Mouse (Mus musculus): ENCODE data around the gene Mfn2. TPM values are rescaled to one million over a fixed set of nuclear protein-coding genes. Genes with fewer than 3 reads are reported as not detected.

Gene Mfn2
- total RNA-seq (2021): 100 to 1,000 TPM; 188 to 200 TPM
- long read RNA-seq, experiment 1, full-length matches to known transcripts: 152 of 221 reads
- long read RNA-seq, experiment 1, partial matches to known transcripts: 30 of 221 reads
- long read RNA-seq, experiment 1, other reads (novel, unspliced or antisense): 39 of 221 reads
- long read RNA-seq, experiment 2, full-length matches to known transcripts: 163 of 250 reads
- long read RNA-seq, experiment 2, partial matches to known transcripts: 55 of 250 reads
- long read RNA-seq, experiment 2, other reads (novel, unspliced or antisense): 32 of 250 reads

DNA sequence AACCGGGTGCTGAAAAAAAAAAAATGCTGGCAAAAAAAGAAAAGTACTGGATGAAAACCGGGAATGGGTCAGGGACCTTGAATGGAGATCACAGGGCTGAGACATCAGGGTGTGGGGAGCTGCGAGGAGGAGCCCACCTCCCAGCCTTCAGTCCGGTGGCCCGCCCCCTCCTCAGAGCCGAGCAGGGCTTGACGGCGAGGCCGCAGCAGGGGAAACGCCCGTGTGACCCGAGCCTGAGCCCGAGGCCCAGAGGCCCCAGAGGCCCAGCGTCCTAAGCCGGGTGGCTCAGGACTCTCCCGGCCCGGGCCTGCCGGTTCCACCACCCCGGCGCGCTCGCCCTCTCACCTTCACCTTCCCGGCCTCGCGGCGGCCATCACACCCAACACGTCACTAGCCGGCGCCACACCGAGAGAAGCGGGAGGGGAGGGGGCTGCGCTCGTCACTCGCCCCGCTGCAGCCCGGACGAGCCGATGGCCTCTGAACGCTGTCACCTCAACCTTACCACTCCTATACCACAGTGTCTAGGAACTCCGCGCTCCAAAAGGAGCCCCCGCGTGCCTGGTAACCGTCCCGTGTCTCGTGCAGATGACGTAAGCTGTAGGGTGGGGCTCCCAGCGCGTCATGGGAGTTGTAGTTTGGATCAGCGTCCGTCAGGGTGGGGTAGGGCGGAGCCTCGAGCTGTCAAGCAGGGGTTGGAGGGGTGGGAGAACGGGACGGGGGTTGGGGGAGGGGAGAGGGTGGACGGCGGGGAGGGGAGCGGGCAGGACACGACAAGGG, at the start of gene Mfn2:
Mfn2 (minus strand) TSS at position 392 of the 777 bp plus-strand sequence.
- peak; percentile 94 to 95 for DNase-seq (ENCODE audit: low spot score in 2 of 2)

GRCm38 (mm10) chr4:147953590-147953989, 49.1 kb upstream of the Mfn2 start:
- DNase-seq (ENCODE audit: low spot score in 2 of 2): peak in 1 of 2 experiments; percentile 70

DNA sequence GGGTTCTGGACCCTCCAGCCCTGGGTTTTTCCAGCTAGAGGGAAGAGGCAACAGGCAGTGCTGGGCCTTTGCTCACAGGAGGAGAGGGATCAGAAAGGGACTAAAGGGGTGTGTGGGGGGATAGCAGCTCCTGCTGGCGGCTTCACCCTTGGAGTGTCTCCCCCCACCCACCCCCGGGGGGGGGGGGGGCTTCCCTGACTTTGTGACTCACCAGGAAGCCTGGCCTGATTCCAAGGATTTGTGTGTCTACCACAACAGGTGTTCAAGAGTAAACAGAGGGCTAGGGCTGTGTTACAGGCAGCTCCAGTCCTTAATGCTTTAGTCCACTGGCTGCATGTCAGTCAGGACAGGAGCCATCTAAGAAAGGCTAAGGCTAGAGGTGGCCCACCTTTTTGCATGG, 43.0 kb upstream of the Mfn2 start:
- no peak for DNase-seq (ENCODE audit: low spot score in 2 of 2)

- DNase-seq (ENCODE audit: low spot score in 2 of 2): no peak
Observed at GRCm38 (mm10) chr4:147943005-147943404, 38.5 kb upstream of the Mfn2 start.

DNA sequence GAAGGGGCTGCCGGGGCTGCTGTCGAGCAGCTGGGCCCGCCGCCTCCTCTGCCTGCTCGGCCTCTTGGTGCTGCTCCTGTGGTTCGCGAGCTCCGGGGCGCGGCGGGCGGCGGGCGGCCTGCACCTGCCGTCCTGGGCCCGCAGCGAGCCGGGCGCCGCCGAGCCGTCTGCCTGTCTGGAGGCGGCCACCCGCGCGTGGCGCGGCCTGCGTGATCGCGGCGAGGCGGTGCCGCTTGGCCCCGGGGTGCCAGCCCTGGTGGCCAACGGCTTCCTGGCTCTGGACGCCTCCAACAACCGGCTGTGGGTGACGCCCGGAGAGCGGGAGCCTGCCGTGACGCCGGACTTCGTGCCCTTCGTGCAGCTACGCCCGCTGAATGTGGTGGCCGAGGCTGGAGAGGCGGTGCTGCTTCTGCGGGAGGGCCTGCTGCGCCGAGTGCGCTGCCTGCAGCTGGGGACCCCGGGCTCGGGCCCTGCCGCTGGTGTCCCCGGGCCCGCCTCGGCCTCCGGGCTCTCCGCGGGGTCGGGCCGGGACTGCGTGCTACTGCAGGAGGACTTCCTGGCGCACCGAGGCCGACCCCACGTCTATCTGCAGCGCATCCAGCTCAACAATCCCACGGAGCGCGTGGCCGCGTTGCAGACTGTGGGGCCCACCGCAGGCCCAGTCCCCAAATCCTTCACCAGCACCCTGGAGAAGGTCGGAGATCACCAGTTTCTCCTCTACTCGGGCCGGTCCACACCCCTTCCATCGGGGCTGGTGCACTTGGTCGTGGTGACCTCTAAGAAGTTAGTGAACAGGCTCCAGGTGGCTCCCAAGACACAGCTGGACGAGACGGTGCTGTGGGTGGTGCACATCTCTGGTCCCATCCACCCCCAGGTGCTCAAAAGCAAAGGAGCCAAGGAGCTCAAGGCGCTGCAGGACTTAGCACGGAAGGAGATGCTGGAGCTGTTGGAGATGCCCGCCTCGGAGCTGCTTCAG, 36.8 kb upstream of the Mfn2 start:
- no peak for DNase-seq (ENCODE audit: low spot score in 2 of 2)

DNA sequence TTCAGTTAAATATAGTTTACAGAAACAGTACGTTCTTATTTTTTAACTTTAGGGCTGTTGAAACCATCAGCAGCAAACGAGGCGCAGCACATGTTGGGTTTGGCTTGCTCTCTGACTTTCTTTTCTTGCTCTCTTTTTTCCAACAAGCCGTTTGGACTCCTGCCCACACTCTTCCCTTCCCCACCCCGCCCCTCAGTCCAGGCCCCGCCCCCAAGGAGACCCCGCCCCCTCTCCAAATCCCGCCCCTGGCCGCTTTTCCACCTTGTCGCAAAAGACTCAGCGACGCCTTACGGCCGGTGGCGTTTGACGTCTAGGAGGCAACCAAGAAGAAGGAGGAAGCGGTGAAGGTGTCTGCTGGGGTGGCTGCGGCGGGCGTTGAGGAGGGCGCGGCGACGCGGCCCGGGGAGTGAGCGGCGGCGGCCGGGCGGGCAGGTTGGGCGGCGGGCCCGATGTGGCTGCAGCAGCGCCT, 36.1 kb upstream of the Mfn2 start, which contains the start of gene 2510039O18Rik:
2510039O18Rik (plus strand) TSS at position 320 of the 469 bp plus-strand sequence.
- DNase-seq (ENCODE audit: low spot score in 2 of 2): peak; percentile 77 to 89

DNA sequence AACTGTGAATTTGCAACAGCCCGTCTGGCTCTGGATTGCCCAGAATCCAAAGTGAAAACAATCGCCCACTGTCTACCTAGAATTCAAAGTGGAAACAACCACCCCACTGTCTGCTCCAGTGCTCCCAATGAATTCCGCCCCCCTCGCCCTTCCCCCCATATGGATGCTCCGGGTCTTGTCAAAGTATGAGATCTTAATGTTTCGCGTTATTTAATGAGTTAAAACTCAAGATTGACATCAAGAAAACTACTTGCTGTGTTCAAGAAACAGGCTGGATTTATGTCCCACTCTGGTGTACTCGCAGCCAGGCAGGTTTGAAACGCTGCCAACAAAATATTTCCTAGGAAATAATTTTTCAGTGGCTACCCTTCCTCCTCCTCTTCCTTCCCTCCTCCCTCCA, 35.6 kb upstream of the Mfn2 start:
- DNase-seq (ENCODE audit: low spot score in 2 of 2): peak in 1 of 2 experiments; percentile 43

DNA sequence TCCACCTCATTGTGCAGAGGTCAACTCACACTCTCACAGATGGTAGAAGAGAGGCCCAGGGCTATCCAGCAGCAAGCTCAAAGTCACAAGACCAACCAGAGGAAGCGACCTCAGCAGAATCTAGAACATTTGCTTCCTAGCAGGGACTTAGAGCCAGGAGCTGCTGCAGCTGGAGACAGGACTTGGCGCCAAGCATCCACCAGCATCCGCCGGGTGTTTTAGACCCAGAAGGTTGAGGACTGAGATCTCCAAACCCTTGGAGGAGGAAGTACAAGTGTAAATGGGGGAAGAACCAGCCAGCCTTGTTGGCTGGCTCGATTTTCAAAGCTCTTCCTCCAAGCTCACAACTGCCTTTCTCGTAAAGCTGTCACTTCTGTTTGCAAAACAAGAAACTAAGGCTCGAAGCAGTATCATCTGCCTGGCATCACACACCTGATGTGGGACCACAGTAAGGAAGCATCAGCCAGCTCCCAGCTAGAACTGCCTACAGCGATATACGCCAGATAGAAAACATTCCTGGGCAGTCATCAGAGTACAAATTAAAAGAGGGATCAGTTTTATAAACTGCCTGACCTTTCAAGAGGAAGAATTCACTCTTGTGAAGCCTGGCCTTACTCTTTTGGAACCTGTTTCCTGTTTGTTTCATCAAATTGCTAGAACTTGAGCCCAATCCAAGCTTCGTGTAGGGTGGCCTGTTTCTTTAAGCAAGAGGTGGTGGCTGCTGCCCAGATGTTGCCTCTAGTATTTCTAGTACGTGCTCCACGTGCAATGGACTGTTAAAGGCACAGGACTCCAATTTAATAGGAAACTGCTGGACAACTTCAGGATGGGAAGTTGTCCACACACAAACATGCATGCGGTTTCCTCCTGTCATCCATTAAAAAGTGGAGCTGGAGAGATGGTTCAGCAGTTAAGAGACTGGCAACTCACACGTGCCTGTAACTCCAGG, 33.9 kb upstream of the Mfn2 start:
- DNase-seq (ENCODE audit: low spot score in 2 of 2): no peak

DNA sequence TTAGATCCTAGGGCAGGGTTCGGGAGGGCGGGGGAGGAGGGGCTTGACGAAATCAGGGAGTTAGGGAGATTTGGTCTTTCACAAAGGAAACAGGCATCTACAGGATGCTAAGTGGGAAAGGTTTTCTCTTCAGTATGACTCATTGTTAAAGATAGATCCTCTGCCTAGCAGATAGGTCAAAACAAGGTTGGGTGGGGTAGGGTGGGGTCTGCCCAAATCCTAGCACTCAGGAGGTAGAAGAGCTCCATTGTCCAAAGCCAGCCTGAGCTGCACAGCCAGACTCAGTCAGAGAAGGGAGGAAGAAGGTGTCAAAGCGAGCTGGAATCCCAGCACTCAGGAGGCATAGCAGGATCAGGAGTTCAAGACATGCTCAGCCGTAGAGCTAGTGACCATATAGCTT, 33.0 kb upstream of the Mfn2 start:
- no peak for DNase-seq (ENCODE audit: low spot score in 2 of 2)

- no peak for DNase-seq (ENCODE audit: low spot score in 2 of 2)
Observed at GRCm38 (mm10) chr4:147937021-147937420, 32.5 kb upstream of the Mfn2 start.

- peak; percentile 66 to 77 for DNase-seq (ENCODE audit: low spot score in 2 of 2)
Observed at GRCm38 (mm10) chr4:147936331-147936954, 31.9 kb upstream of the Mfn2 start, which contains the start of gene Plod1. Gene Plod1, minus strand, starts transcription at chr4:147936767.

DNA sequence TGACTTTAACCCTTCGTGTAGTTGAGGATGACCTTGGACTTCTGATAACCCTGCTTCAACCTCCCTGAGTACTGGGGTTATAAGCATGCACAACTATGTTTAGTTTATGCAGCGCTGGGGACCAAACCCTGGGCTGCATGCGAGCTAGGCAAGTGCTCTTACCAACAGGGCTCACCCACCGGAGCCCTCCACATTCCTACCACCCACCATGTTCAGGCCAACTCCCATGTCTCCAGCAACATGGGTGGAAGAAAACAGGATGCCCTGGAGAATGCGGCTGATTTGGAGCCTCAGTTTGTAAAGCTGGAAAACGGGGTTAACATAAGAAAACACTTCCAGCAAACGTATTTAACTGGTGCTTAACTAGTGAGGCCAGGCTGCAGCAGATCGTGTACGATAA, 31.4 kb upstream of the Mfn2 start:
- no peak for DNase-seq (ENCODE audit: low spot score in 2 of 2)

DNA sequence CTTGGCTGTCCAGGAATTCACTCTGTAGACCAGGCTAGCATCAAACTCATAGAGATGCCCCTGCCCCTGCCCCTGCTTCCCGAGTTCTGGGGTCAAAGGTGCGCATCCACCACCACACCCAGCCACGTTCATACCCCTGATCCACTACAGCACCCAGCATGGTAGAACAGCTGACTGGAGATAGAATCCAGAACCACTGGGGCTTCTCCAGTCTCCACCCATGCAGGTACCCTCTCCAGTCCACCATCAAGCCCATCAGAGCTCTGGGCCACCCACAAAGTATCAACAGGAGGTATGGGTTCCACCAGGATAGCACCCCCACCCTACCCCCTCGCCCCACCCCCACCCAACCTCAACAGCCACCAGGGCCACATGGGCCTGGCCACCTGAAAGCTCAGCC, 30.1 kb upstream of the Mfn2 start:
- no peak for DNase-seq (ENCODE audit: low spot score in 2 of 2)

- no peak for DNase-seq (ENCODE audit: low spot score in 2 of 2)
Observed at GRCm38 (mm10) chr4:147934134-147934533, 29.6 kb upstream of the Mfn2 start.

GRCm38 (mm10) chr4:147930946-147931345, 26.4 kb upstream of the Mfn2 start:
- no peak for DNase-seq (ENCODE audit: low spot score in 2 of 2)

- no peak for DNase-seq (ENCODE audit: low spot score in 2 of 2)
Observed at GRCm38 (mm10) chr4:147928540-147928939, 24.0 kb upstream of the Mfn2 start.

- DNase-seq (ENCODE audit: low spot score in 2 of 2): no peak
Observed at GRCm38 (mm10) chr4:147928136-147928535, 23.6 kb upstream of the Mfn2 start.

DNA sequence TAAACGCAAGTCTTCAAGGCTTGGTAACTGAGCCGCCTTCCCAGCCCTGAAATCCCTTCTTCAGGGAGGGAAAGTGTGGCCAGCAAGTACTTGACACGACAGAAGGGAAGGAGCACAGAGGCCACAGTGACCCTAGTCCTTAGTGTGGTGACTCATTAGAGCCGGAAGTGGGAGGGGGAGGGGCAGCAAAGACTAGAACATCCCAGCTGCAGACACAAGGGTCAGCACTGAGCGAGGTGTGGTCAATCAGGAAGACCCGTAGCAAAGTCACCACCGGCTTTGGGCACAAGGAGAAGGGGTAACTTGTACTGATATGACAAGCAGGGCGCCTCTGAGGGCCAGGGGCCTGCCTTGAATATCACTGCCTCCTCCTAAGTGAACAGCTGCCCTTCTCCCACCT, 23.2 kb upstream of the Mfn2 start:
- no peak for DNase-seq (ENCODE audit: low spot score in 2 of 2)

DNA sequence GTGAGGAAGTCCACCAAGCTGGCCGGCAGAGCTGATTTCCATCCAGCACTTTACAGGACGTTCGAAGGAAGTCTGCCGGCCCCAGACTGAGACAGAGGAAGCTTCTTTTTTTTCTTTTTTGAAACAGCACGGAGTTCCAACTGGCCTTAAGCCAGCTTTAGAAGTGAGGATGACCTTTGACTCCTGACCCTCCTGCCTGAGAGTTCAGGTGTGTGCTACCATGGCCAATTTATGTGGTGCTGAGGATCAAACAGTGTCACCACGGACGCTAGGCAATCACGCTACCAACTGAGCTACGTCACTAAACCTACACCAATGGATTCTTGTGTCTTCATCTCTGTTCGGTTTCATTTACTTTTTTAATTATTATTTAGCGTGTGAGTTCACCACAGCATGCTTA, 17.8 kb upstream of the Mfn2 start:
- DNase-seq (ENCODE audit: low spot score in 2 of 2): no peak

All from layer of hippocampus, postnatal 14 days (tissue).